Mouse (Mus musculus) thymus, postnatal 14 days (tissue): ENCODE data around the gene Mad1l1.
"Not testable (repeated sequence)": the region's sequence is repeated elsewhere in the genome, so short reads cannot be mapped to it uniquely, and the experiment has no call there.

ENCODE experiments used
- DNase-seq: peaks from one replicate; pipeline ENCODE4 v3.0.0; 2021

The Mad1l1 gene

DNA sequence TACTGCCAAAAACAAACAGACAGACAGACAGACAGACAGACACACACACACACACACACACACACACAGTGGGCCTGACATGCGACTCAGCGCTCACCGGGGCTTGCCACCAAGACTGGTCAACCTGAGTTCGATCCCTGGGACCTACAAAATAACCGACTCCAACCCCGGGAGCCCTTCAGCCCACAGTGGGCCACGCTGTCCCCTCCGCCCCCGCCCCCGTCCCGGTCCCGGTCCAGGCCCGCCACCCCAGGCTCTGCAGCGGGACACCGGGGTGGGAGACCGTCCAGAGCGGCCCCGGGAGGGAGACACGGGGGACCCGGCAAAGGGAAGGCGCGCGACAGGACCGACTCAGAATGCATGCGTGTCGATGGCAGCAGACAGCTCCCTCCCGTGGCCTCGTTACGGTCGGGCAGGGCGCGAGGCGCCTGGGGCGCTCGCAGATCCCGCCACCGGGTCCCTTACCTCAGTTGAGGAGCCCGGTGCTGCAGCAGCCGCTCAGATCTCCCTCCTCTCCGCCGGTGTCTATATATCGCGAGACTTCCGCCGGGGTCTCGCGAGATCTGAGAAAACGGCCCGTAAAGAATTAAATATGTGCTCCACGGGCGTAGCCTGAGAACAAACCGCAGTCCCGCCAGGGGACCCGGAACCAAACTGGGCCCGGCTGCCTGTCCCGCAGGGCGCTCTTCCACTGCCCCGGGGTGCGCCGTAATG lies at the start of gene Mad1l1, which contains the start of gene Nudt1:
Mad1l1 (minus strand) TSS at position 511 of the 714 bp plus-strand sequence.
Nudt1 (plus strand) TSS at position 615 of the 714 bp plus-strand sequence.
- peak; percentile 95 for DNase-seq

DNA sequence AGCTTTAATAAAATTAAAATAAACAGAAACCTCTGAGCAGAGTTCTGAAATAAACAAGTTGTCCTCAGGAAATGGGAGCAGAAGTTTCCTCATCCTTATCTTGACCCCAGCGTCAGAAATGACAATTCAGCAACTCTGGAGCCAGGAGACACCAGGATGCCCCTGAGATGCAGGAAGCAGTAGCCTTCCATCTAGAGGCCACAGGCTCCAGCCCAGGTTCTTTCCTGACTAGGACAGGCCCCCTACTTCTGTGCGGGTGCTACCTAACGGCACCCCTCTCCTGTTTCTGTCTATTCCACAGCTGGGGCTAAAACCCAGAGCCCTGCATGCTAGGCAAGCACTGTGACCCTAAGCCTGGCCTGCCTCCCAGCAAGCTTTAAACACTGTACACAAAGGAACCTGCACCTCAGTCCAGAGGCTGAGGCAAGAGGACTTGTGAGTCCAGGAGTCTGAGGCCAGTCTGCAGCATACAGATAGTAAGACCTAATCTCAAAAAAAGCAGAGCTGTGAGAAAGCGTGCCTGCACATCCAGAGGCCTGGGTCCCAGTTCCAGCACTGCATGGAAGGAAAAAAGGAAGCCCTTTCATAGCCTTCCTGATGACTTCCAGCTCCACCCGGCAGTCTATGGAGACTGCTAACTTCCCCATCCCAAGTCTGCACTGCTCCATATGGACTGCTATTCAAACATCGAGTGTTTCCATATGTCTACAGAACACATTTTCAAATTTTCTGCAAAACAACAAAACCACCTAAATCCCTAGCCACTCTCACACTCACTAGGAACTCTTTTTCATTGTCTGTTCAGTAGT lies 49.3 kb upstream of the Mad1l1 start:
- DNase-seq = no peak

DNA sequence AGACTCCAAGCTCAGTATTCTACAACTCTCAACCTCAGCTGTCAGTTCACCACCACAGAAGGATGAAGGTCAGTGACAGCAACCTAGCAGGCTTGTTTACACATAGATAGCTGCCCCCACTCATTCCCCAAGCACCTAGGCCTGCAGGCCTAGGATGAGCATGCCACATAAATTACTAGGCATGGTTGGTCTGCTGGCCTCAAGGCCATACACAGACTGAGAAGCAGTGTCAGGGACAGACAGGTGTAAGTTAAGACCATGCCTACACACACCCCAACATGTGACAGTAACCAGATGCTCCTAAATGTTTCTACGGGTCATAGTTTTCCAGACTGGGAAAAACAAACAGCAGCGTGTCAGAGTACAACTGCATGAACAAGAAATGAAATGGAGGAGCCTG lies 48.1 kb upstream of the Mad1l1 start:
- no peak for DNase-seq

DNA sequence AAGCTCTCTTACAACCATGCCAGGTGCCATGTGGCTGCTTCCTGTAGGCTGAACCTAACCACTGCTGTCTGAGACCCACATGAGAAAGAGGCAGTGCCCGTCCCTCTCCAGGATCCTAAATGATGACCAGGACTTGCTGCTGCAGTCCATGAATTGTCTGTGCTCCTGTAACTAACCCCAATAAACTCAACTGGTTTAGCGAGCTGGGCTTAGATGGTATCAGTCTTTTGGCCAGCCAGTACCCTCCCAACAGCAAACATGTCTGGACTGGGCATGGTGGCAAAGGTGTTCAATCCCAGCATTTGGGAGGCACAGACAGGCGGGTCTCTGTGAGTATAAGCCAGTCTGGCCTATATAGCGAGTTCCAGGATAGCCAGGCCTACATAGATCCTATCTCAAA lies 47.6 kb upstream of the Mad1l1 start:
- DNase-seq = no peak

DNA sequence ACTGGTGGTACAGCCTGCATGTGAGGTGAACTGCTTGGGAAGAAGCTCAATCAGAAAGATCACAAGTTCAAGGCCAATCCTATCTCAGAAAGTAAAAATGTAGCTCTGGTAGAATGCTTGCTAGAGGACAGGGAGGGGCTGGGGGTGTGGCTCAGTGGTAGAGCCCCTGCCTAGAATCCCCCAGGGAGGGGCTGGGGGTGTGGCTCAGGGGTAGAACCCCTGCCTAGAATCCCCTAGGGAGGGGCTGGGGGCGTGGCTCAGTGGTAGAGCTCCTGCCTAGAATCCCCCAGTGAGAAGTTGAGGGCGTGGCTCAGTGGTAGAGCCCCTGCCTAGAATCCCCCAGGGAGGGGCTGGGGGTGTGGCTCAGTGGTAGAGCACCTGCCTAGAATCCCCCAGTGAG lies 46.8 kb upstream of the Mad1l1 start:
- not testable (repeated sequence) for DNase-seq

DNA sequence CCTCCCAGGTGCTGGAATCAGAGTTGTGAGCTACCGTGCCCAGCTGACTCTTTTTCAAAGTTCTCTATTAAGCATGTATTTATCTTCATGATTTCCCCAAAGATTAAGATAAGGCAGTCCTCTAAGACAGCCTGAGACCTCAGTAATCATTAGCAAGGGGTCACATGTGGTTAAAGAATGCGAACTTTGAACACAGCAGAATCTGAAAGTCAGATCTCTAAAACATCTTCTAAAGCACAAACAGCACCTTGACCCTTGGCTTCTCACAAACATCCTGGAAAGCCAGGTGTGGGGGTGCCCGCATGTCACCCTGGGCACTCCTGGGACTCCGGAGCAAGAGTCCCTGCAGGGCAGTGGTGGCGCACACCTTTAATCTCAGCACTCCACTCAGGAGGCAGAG lies 43.1 kb upstream of the Mad1l1 start:
- no peak for DNase-seq

DNA sequence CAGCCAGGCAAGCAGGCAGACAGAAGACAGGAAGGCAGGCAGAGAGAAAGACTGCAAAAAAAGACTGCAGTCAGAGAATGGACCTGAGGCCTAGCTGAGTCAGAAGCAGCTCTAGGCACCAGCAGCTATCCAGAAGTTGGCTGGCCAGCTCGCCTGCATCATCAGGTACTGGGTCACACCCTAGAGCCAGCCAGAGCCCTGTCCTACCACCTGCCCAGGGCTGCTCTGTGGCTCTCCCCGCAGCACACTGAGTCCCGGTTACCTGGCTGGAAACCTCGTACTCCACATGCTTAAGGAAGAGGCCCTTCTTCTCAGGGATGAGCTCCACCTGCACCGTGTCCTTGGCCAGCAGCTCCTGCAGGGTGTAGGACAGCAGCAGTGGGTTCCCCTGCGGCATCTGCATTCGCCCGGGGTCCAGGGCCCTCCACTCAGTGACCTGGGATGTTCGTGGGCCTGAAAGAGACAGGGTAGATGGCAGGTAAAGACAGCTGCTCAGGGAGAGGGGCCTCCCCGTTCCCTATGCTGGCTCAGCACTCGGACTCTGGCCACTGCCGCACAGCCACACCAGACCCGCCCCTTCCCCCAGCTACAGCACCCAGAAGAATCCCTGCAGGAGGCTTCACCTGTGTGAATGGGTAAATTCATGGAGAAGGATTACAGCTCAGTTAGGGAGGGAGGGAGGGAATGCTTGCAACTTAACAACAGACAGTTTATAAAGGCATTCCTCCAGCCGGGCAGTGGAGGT lies 38.8 kb upstream of the Mad1l1 start:
- no peak for DNase-seq

DNA sequence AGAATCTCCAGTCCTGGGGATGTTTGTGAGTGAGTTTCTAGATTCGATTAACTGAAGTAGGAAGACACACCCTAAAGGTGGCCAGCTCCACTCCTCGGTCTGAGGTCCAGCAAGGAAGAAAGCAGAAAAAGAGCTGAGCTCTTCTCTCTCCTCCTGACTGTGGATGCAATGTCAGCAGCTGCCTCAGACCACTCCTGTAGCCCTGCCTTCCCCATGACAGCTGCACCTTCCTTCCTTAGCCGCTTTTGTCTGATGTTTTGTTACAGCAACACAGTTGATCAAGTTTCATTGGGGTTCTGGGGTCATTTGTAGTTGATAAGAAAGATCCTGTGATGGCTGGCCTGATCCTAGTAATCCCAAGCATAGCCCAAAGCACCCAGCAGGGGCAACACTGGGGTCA lies 36.1 kb upstream of the Mad1l1 start:
- DNase-seq = no peak

DNA sequence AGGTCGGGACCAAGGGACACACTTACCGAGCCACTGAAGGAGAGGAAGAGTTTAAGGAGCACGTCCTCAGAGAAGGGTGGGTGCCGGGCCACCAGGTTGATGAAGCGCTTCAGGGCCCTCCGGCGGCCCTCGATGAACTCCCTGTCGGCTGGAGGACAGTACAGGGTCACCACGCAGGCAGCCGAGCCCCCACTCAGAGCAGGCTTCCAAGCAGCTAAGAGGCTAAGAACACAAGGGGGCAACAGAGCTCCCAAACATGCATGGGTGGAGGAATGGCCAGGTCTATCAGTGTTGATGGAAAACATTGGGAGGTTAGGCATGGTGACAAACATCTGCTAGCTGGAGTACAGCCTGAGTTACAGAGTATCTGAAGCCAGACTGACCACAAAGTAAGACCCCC lies 34.6 kb upstream of the Mad1l1 start:
- DNase-seq = no peak

DNA sequence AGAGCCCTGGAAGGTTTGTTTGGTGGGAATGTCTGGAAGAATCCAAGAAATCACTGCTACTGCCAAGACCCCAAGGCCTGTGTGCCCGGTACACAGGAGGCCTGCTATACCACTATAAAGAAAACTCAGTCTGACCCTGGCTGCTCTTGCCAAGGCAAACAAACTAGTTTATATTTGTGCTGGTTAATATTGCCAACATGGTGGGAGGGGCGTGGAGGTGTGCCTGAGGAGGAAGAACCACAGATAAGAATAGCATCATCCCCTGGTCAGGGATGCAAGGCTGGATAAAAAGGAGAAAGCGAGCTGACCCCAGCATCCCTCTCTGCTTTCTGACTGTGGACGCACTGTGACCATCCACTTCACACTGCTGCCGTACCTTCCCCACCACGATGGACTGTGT lies 31.0 kb upstream of the Mad1l1 start:
- DNase-seq = no peak

DNA sequence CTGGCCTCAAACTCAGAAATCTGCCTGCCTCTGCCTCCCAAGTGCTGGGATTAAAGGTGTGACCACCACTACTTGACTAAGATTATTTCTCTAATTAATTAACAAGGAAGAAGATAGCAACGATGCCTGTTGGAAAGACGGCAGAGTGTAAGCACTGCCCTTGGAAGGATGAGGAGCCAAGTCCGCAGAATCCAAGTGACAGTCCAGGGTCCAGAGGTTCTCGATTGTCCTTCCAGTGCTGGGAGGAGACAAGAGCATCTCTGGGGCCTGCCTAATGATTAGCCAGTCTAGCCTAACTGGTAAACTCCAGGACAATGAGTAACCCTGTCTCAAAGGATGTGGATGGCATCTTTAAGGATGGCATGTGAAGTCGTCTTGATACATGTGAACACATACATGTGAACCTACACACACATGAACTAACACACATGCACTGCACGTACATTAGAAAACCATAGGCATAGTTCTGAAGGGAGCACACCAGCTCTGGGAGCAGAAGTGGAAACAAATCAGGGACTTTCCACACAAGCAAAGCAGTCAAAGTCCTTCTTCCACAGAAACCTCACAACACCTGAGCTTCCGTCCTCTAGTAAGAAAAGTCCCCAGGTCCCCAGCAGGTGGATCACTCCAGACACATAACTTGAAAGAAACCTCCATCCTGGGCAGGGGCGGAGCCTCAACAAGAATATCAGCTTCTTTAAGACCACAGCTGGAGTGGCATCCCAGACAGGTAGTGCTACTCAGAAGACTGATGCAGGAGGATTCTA lies 29.6 kb upstream of the Mad1l1 start:
- DNase-seq = no peak

DNA sequence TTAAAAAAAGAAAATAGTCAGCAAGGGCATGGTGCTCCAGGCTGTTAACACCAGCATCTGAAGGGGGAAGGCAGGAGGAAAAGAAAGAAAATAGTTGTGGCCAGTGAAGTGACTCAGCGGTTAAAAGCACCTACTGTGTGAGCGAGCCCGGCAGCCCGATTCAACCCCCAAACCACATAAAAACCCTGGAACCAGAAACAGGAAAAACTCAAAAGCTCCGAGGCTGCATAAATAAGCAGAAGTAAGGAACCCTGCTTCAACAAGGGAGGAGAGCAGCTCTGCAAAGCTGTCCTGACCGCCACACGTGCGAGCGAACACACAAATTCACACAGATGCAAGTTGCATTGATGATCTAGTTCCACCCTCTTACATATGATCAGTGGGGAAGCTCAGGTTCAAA lies 28.5 kb upstream of the Mad1l1 start:
- peak; percentile 11 for DNase-seq

DNA sequence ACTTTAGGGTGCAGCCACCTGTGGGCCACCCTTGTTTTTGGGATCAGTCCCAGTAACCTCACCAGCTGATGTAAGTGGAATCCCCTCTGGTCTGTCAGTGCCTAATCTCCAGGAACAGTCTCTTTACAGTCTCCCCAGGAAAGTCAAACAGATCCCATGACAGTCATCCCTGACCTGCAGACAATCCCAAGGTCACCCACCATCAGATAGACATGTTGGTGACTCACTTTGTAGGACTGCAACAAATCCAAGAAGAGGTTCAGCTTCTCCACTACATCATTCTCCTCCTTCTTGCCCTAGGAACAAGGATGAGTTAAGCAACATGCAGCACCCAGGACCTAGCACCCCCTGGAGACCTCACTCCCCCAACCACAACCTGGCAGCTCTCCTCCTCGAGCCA lies 24.7 kb upstream of the Mad1l1 start:
- DNase-seq = no peak

DNA sequence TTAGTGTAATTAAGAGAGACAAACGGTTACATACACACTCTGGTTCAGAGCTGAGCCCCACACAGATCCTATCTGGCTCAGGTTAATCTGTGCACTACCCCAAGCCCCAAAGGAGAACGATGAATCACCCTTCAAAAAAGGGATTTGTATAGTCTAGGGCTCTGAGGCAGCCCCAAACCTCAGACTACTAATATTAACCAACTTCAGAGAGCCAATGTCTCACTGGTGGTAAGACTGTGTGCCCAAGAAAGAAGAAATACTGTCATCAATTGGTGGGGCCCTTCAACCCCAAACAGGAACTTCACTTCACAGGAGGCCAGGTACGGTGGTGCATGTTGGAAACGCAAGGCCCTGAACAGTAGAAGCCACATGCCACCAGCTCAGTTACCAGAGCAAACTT lies 23.9 kb upstream of the Mad1l1 start:
- DNase-seq = no peak

DNA sequence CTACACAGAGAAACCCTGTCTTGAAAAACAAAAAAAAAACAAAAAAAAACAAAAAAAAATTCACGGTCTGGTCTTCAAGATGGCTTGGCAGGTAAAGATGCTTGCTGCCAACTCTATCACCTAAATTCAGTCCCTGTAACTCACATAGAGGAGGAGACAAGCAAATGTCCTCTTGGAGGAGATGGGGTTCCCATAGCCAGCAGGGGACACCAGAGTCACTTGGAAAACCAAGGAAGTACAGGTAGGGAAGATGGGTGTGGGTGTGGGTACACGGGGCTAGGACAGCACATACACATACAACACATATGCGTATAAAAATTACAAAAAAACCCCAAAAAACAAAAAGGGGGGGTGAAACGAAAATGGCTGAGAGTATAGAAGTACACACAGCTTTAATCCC lies 21.5 kb upstream of the Mad1l1 start:
- no peak for DNase-seq

DNA sequence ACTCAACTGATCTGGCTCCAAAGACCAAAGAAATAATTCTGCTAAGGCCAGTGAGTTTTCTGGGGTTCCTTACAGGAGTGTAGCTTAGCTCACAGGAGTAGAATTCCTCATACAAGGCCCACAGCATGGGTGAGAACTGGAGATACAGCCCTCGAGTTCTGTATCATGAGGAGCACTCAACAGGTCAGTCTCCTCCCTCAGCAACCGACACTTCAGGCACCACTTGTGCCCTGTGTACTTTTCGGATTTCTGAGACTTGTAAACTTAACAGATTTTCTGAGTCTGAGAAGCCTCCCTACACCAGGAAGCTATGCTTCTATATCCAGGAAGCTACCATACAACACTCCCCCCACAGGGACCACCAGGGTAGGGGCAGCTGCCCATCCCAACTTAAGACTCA lies 18.5 kb upstream of the Mad1l1 start:
- DNase-seq = no peak

DNA sequence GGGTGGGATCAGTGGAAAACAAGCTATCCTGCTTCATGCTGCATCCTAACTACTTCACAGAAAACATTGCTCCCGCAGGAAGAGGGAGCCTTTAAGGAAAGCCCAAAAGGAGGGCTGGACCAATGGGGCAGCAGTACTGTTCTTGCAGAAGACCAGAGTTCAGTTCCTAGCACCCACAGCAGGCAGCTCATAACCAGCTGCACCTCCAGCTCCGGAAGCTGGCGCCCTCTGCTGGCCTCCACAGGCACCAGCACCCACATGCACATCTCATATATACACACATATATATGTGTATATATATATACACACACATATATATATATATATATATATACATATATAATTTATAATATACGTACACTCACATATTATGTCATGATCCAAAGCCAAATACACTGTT lies 17.4 kb upstream of the Mad1l1 start:
- no peak for DNase-seq

DNA sequence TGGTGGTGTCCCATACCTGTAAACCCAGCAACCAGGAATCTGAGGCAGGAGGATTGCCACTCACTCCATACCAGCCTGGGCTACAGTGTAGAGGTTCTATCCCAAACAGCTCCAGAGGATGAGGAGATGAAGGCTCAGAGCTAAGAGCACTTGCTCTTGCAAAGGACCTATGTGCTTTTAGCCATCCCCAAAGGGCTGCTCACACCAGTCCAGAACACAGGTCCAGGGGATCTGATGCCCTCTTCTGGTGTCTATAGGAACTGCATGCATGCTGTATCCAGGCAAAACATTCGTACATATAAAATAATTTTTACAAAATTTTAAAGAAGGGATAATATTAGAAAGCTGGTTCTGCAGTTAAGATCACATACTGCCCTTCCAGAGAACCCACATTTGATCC lies 15.3 kb upstream of the Mad1l1 start:
- DNase-seq = peak; percentile 50

DNA sequence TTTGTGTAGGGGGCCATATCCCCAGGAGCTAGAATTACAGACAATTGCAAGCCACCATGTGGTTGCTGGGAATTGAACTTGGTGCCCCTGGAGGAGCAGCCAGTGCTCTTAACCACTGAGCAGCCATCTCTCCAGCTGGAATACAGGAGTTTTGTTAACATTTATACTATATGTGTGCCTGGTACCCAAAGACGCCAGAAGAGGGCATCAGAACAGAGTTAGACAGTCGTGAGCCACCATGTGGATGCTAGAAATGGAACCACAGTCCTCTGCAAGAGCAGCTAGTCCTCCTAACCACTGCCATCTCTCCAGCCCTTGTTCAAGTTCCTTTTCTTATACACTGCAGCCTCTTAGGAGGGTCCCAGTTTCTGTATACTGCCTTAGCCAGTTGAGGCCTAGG lies 12.3 kb upstream of the Mad1l1 start:
- peak; percentile 47 for DNase-seq

DNA sequence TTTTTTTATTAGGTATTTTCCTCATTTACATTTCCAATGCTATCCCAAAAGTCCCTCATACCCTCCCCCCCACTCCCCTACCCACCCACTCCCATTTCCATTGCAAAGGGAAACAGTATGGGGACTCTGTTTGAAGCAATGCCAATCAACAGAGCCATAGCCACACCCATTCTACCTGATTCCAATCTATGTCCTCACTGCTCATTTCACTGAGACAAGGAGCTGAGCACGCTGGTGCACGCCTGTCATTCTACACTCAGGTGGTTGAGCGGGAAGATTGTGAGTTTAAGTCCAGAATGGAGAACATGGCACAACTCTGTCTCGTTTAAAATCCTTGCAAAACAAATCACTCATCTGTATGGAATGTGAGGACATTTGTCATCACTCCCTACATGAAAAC lies 11.2 kb upstream of the Mad1l1 start:
- no peak for DNase-seq

DNA sequence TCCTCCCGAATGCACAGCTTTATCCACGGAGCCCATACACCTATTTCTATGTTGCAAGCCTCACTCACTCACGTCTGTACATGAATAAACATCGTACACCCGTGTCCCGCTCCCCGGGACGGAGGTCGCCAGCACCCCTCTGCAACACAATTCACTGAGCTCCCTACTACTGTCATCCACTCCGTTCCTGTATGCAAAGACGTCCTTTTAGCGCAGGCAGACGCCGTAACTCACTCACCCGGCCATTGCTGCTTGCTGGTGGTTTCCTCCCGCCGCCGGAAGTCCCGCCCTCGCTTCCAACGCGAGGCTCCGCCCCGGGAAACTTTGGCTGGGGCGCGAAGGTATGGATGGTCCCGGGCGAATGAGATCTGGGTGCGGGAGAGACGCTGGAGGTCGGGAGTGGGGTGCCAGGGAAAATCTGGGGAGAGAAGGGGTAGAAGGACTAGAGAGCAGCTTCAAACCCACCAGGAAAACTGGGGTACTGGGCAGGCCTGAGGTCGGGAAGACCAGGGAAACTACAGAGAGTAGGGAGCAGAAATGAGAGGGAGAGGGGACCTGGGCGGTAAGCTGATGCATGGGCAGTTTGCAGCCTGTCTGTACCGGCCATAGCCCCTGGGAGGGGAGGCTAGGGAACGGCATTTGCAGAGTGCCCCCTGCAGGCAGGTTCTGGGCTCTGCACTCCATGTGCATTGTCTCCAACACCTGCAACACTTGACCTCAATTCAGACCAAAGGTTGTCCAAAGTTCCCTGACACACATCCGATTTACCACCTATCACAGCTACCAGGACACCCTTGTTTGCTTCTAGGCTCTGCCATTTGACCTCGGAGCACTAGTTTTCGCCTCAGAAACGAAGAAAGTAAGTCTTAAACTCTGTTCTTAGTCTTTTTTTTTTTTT lies 10.5 kb upstream of the Mad1l1 start, which contains the start of gene Mrm2:
Mrm2 (minus strand) TSS at position 284 of the 898 bp plus-strand sequence.
- DNase-seq = peak; percentile 89

DNA sequence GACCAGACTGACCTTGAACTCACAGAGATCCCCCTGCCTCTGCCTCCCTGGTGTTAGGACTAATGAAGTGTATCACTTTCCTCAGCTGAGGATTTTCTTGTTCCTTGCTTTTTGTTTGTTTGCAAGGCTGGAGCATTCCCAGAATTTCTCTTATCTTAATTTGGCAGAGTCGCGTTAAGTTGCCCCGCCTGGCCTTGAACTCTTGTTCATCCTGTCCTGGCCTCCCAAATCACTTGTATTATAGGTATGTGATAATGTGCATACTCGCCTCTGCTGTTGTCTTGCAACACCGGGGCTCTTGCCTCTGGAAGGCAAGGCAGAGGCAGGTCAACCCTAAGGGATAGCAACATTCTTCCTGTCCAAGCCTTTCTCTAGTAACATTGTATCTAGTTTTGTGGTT lies 2.7 kb upstream of the Mad1l1 start:
- DNase-seq = no peak
